Mouse (Mus musculus): ENCODE data around the gene Aifm3. TPM values are rescaled to one million over a fixed set of nuclear protein-coding genes. Genes with fewer than 3 reads are reported as not detected.
"Not testable (repeated sequence)": the region's sequence is repeated elsewhere in the genome, so short reads cannot be mapped to it uniquely, and the experiment has no call there.

Aifm3 gene
- polyA plus RNA-seq, 1 experiment from 2014 or later = 5.7 TPM

DNA sequence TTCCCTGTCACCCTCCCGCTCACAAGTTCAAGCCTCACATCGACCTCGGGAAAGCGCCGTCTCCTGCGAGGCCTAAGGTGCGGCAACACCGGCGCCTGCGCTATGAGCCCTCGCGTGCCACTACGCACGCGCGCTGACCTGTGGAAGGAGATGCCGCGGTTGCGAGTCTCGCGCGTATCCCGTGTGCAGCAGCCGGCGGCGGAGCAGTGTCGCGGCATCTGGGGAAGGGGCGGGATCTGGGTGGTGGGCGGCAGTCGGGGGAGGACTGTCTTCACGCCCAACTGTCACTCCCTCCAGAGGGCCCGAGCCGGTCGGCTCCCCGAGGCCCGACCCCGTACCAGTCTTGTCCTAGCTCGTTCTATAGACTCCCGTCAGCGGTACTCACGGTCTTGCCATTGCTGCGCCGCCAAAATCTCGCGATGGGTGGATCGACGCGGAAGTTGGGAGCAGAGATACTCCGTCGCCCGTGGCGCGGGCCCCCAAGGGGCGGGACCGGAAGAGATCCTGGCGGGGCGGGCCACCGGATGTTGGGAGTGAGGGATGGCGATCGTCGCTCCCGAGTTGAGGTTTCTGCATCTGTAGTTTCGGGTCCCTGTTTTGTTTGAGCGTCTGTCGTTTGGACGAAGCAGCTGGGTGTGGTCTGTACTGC is 41.4 kb downstream of the Aifm3 start, which contains the start of gene Thap7:
TSS of gene Thap7 (minus strand) at position 497 of the 649 bp plus-strand sequence.
- Histone ChIP-seq H3K27ac (peak within 1 kb of the TSS; percentile 98), H3K4me1 (replicated peaks) (peaks cover 30% of the 10 kb centered on the region), H3K27me3 (no peaks in the 10 kb centered on the region), H3K9me3 (no peaks in the 10 kb centered on the region), H3K4me3 (peak within 1 kb of the TSS; percentile 59), H3K9ac (peak within 1 kb of the TSS; percentile 89), H3K36me3 (peaks cover 34% of the 10 kb centered on the region), H3K4me2 (peak within 1 kb of the TSS; percentile 87)
- ATAC-seq (ENCODE audit: low FRiP score) = peak; percentile 98
- WGBS = under 1% methylated on average over 67 of the region's 67 CpGs

DNA sequence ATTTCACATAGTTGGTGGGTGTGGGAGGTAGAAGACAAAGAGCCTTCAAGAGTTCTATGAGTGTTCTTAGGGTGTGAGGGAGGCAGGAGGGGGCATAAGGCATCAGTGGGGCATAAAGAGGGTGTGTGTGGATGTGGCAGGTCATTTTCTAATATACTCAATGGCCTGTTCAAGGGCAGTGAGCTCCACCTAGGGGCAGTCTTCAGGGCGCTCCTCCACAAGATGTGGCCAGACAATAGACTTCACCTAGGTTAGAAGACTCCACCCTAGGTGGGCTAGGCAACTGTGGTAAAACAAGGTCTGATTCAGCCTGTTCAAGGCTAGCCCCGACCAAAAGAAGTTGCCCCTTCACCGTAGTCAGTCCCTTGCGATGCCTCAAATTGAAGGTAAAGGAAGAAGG is 42.9 kb downstream of the Aifm3 start:
- Histone ChIP-seq H3K4me1 (replicated peaks) (peaks cover 30% of the 10 kb centered on the region), H3K36me3 (peaks cover 19% of the 10 kb centered on the region), H3K27ac (no peak overlapping the region), H3K9me3 (no peaks in the 10 kb centered on the region), H3K4me3 (no peak overlapping the region), H3K4me2 (peak overlapping the region; percentile 87), H3K27me3 (no peaks in the 10 kb centered on the region), H3K9ac (no peak overlapping the region)
- 54% methylated on average over 4 of the region's 4 CpGs for WGBS
- no peak for ATAC-seq (ENCODE audit: low FRiP score)

DNA sequence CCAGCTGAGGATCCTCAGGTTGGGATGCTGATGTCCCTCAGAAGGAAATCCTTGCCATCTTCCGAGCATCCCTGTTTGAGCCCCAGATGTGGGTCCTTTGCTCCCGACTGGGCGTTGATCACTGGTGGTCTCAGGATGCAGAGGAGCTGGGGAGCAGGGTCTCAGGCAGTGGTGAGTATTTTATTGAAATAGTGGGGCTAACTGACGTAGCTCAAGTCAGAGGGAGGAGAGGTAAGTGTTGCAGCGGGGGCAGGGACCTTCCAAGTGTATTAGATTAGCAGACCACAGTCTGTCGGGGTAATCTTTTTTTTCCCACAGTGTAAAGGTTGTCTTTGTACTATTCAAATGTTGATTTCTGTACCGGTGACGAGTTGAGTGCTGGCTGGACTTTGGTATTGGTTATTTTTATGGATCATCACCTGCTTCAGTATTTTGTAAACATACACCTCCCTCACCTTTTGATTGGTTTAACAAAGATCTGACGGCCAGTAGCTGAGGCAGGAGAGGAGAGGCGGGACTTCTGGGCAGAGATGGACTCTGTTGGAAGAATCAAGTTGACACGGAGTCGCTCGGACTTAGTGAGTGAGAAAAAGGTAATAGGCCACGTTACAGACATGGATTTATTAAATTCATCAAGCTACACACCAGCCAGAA is 43.4 kb downstream of the Aifm3 start:
- no peak for ATAC-seq (ENCODE audit: low FRiP score)
- no peak overlapping the region for H3K4me3 ChIP-seq
- H3K27ac ChIP-seq = no peak overlapping the region
- peaks cover 30% of the 10 kb centered on the region for H3K4me1 ChIP-seq (replicated peaks)
- H3K9ac ChIP-seq = no peak overlapping the region
- H3K27me3 ChIP-seq = no peaks in the 10 kb centered on the region
- H3K4me2 ChIP-seq = no peak overlapping the region
- no peaks in the 10 kb centered on the region for H3K9me3 ChIP-seq
- 78% methylated on average over 14 of the region's 14 CpGs for WGBS
- peaks cover 13% of the 10 kb centered on the region for H3K36me3 ChIP-seq

DNA sequence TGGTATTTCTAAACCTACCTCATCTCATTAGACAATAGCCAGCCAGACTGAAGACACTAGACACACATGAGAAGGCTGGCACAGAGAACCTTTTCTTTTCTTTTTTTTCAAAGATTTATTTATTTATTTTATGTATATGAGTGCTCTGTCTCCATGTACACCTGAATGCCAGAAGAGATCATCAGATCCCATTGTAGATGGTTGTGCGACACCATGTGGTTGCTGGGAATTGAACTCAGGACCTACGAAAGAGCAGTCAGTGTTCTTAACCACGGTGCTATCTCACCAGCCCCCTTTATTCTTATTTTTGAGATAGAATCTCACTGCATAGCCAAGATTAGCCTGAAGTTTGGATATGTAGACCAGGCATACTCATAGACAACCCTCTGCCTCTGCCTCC is 47.2 kb downstream of the Aifm3 start:
- H3K4me2 ChIP-seq = no peak overlapping the region
- H3K36me3 ChIP-seq = no peaks in the 10 kb centered on the region
- no peaks in the 10 kb centered on the region for H3K27me3 ChIP-seq
- H3K27ac ChIP-seq = no peak overlapping the region
- H3K4me1 ChIP-seq (replicated peaks) = peaks cover 10% of the 10 kb centered on the region
- ATAC-seq (ENCODE audit: low FRiP score) = no peak
- no peaks in the 10 kb centered on the region for H3K9me3 ChIP-seq
- WGBS = 89% methylated on average over 3 of the region's 3 CpGs
- no peak overlapping the region for H3K9ac ChIP-seq
- no peak overlapping the region for H3K4me3 ChIP-seq

DNA sequence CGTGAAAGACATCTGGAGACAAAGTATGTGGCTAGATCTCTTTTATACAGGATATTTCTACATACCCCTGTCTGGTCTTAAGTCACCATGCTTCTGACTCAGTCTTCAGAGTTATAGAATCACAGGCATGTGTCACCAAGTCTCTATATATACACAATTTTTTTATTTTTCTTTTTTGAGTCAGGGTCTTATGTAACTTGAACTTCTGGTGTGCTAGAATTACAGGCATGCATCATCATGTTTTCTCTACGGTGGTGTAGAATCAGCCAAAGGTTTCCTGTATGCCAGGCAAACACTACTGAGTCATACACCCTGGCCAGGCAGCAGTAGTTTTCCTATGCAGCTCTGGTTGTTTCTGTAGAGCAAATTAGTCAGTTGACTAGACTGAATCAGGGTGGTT is 53.2 kb downstream of the Aifm3 start:
- H3K36me3 ChIP-seq = no peaks in the 10 kb centered on the region
- no peaks in the 10 kb centered on the region for H3K9me3 ChIP-seq
- no peaks in the 10 kb centered on the region for H3K27me3 ChIP-seq
- no peak for ATAC-seq (ENCODE audit: low FRiP score)
- H3K4me3 ChIP-seq = no peak overlapping the region
- H3K4me2 ChIP-seq = no peak overlapping the region
- H3K27ac ChIP-seq = no peak overlapping the region
- no peak overlapping the region for H3K9ac ChIP-seq
- no peaks in the 10 kb centered on the region for H3K4me1 ChIP-seq (replicated peaks)
- WGBS = 92% methylated on average over 2 of the region's 2 CpGs

DNA sequence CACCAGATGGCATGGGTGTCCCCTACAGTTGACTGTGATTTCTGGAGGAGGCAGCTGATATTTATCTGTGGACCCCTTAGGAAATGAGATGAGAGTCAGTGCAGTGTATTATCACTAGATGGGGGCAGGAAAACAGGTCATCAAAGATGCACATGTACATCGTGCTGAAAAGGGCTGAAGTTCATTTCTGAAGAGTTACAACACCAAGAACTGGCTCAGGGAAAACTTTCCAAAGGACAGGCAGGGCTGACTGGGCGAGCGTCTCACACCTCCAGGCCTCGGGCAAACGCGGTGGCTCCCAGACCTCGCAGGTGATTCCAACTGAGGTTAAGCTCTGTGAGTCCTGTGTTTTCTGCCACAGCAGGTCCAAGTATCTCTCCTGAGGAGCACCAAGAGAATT is 63.4 kb downstream of the Aifm3 start:
- H3K36me3 ChIP-seq = no peaks in the 10 kb centered on the region

DNA sequence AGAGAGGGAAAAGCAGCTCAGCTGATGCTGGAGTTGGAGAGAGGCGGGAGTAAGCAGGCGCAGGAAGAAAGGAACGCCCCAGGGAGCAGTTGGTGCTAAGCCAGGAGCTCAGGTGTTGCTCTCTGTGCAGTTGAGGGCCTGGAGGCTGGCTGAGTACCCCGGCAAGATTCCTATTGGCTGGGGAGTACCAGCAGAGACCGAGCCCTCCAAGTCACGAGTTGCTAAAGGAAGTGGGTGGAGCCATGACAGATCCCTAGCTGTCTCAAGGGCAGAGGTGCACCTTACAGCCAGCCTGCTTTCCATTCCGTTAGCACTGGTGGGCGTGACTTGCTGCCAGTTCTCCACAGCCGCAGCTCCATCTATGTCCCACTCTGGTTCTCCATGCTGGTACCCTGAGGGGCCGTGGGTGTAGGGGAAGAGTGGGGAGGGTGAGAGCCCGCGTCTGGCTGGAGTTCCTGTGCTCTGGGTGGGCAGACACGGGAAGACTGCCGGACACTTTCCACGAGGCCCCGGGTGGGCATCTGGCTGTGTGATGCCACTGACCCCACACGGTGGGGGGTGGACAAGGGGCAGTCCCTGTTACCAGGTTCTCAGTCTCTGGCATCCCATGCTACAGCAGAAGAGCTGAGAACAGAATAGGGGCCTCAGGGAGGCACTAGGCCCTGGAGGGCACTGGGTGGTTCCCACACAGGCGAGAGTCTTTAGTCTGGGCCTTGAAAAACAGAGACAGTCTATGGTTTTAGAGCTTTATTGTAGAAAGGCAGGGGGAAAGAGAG is 64.7 kb downstream of the Aifm3 start:
- Histone ChIP-seq H3K9ac (peak overlapping the region; percentile 46), H3K4me1 (replicated peaks) (peaks cover 33% of the 10 kb centered on the region), H3K4me3 (peak overlapping the region; percentile 3; the same call in 1 of the 2 replicates), H3K4me2 (peak overlapping the region; percentile 46), H3K27ac (peak overlapping the region; percentile 66), H3K9me3 (no peaks in the 10 kb centered on the region), H3K27me3 (0 out of 2 replicates have a peak, but pooled peaks cover 4% of the 10 kb centered on the region), H3K36me3 (no peaks in the 10 kb centered on the region)
- ATAC-seq (ENCODE audit: low FRiP score) = peak; percentile 79
- WGBS = 4% methylated on average over 18 of the region's 18 CpGs

More for the DNA sequence above, 63.4 kb downstream of the Aifm3 start:
- Histone ChIP-seq H3K4me2 (no peak overlapping the region), H3K4me3 (no peak overlapping the region), H3K4me1 (replicated peaks) (peaks cover 22% of the 10 kb centered on the region), H3K27ac (no peak overlapping the region), H3K27me3 (0 out of 2 replicates have a peak, but pooled peaks cover 4% of the 10 kb centered on the region), H3K9me3 (no peaks in the 10 kb centered on the region), H3K9ac (no peak overlapping the region)
- WGBS = 83% methylated on average over 7 of the region's 7 CpGs
- ATAC-seq (ENCODE audit: low FRiP score) = no peak

DNA sequence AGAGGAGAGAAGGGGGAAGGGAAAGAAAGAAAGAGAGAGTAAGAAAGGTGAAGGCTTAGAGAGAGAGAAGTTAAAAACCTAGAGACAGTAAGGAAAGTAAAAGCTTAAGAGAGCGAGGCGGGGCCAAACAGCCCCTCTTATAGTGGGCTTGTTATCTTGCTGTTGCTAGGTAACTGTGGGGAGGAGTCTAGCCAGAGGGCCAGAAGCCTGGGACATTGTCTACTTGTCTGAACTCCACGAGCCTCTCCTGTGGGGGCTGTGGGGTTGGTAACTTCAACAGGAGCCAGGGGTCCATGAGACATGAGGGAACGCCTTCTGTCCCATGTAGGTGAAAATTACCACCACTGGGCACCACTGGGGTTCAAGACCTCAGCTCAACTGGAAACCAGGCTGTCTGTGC is 65.3 kb downstream of the Aifm3 start:
- Histone ChIP-seq H3K9ac (peak overlapping the region; percentile 46), H3K4me1 (replicated peaks) (peaks cover 36% of the 10 kb centered on the region), H3K27ac (peak overlapping the region; percentile 66)
- not testable (repeated sequence) for H3K36me3 ChIP-seq, H3K27me3 ChIP-seq, H3K4me3 ChIP-seq, H3K4me2 ChIP-seq, H3K9me3 ChIP-seq
- WGBS = 14% methylated on average over 4 of the region's 4 CpGs
- 0 out of 2 replicates have a peak, but pooled peaks have one; percentile 38 for ATAC-seq (ENCODE audit: low FRiP score)

DNA sequence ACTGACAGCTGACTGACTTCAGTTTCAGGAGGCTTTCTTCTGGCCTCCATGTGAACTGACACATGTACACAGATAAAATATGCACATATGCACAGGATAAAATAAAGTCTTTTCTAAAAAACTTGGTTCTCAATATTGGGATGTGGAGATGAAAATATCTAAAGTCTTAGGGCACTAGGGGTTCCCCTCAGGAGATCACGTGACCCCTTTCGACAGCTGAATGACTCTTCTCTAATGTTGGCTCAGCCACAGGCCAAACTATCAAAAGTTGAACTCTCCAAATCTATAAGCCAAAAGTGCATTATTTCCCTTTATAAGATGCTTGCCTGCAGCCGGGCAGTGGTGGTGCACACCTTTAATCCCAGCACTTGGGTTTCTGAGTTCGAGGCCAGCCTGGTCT is 66.8 kb downstream of the Aifm3 start:
- Histone ChIP-seq H3K36me3 (no peaks in the 10 kb centered on the region), H3K4me2 (no peak overlapping the region), H3K4me1 (replicated peaks) (peaks cover 41% of the 10 kb centered on the region), H3K27me3 (peaks cover 11% of the 10 kb centered on the region), H3K9me3 (no peaks in the 10 kb centered on the region), H3K27ac (no peak overlapping the region), H3K4me3 (no peak overlapping the region), H3K9ac (no peak overlapping the region)
- ATAC-seq (ENCODE audit: low FRiP score) = no peak
- WGBS = 86% methylated on average over 4 of the region's 4 CpGs

DNA sequence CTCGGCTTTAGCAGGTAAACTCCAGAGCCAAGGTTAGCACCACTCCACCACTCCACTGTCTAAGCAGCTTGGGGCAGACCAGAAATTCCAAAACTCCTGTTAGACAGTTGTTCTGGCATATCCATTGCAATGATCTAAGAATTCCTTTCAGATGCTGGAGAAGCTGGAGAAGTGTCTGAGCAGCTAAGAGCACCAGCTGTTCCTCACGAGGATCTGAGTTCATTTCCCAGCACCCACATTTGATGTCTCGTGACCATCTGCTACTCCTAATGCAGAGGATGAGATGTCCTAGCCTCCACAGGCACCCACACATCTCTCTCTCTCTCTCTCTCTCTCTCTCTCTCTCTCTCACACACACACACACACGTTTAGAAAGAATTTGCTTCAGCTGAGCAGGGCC is 67.5 kb downstream of the Aifm3 start:
- H3K27ac ChIP-seq = no peak overlapping the region
- WGBS = 70% methylated on average over 4 of the region's 4 CpGs
- peaks cover 11% of the 10 kb centered on the region for H3K27me3 ChIP-seq
- ATAC-seq (ENCODE audit: low FRiP score) = no peak
- peaks cover 48% of the 10 kb centered on the region for H3K4me1 ChIP-seq (replicated peaks)
- no peak overlapping the region for H3K9ac ChIP-seq
- H3K9me3 ChIP-seq = no peaks in the 10 kb centered on the region
- H3K4me3 ChIP-seq = no peak overlapping the region
- no peaks in the 10 kb centered on the region for H3K36me3 ChIP-seq
- H3K4me2 ChIP-seq = no peak overlapping the region

Data from hindbrain, embryonic 13.5 days (tissue).